Mouse (Mus musculus): ENCODE measurements around the gene Htr1f. TPM values are rescaled to one million over a fixed set of nuclear protein-coding genes. Genes with fewer than 3 reads are reported as not detected.

Gene Htr1f
- polyA plus RNA-seq, 1 experiment from 2014 or later: not detected

DNA sequence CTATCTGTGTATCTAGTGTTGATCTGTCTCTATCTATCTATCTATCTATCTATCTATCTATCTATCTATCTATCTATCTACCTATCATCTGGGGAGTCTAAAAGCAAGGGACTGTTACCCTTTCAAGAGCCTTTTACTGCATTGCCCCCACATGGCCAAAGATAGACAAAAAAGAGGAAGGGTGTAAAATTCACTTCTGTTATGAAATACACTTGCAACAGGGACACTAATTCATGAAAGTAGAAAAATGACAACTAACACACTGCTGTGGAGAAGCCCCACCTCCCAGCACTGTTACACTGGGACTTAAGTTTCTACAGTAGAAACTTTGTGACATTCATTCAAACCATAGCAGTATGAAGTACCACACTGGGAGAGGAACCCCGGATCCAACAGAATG is 170.9 kb downstream of the Htr1f start:
- H3K4me1 ChIP-seq: no peaks in the 10 kb centered on the region
- H3K27me3 ChIP-seq: no peaks in the 10 kb centered on the region
- 92% methylated on average over 1 of the region's 1 CpGs for WGBS
- no peak overlapping the region for H3K4me2 ChIP-seq (replicated peaks)
- H3K27ac ChIP-seq: no peak overlapping the region
- no peaks in the 10 kb centered on the region for H3K9me3 ChIP-seq (replicated peaks)
- H3K9ac ChIP-seq: no peak overlapping the region
- no peak overlapping the region for H3K4me3 ChIP-seq
- H3K36me3 ChIP-seq: no peaks in the 10 kb centered on the region
- ATAC-seq (ENCODE audit: low FRiP score): no peak

DNA sequence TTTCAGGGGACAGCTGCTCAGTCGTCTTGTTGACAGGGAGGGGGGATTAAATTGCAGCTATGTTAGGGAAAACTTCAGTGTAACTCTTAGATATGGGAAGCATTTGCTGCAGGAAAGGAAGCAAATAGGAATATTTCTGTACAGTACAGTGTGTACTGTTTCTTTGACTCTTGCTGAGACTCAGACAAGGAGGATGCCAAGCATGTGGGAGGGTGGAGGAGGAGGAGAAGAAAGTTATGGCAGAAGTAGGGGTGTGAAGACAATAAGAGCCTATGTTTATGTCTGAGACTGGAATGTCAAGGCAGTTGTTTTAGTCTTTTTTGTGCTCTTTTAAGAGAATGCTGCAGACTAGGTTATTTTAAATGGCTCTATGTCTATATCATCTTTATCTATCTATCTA is 171.6 kb downstream of the Htr1f start:
- WGBS: 79% methylated on average over 1 of the region's 1 CpGs

DNA sequence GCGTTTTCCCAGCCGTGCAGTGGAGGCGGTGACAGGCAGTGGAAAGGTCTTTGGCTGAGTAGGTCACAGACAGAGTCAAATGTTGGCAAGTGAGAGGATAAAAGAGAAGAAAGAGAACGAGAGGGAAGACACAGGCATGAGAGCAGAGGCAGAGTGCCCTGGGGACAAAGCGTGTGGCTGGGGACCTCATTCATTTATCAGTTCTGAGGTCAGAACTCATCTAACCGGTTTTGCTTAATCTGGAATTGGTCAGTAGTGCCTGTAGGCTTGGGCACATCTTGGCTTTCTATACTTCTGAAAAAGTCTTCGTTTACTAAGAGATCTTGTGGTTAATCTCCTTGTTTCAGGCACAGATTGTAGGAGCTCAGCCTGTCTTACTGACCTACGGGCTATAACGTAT is 182.2 kb downstream of the Htr1f start:
- H3K4me1 ChIP-seq: no peaks in the 10 kb centered on the region
- H3K27me3 ChIP-seq: no peaks in the 10 kb centered on the region
- no peak overlapping the region for H3K4me2 ChIP-seq (replicated peaks)
- no peak overlapping the region for H3K9ac ChIP-seq
- WGBS: 52% methylated on average over 9 of the region's 9 CpGs
- H3K4me3 ChIP-seq: no peak overlapping the region
- ATAC-seq (ENCODE audit: low FRiP score): no peak
- H3K36me3 ChIP-seq: no peaks in the 10 kb centered on the region
- no peaks in the 10 kb centered on the region for H3K9me3 ChIP-seq (replicated peaks)
- no peak overlapping the region for H3K27ac ChIP-seq

More for the DNA sequence above, 171.6 kb downstream of the Htr1f start:
- Histone ChIP-seq H3K4me2 (replicated peaks) (no peak overlapping the region), H3K9ac (no peak overlapping the region), H3K9me3 (replicated peaks) (no peaks in the 10 kb centered on the region), H3K27me3 (no peaks in the 10 kb centered on the region), H3K4me3 (no peak overlapping the region), H3K36me3 (no peaks in the 10 kb centered on the region), H3K4me1 (no peaks in the 10 kb centered on the region), H3K27ac (no peak overlapping the region)
- no peak for ATAC-seq (ENCODE audit: low FRiP score)

DNA sequence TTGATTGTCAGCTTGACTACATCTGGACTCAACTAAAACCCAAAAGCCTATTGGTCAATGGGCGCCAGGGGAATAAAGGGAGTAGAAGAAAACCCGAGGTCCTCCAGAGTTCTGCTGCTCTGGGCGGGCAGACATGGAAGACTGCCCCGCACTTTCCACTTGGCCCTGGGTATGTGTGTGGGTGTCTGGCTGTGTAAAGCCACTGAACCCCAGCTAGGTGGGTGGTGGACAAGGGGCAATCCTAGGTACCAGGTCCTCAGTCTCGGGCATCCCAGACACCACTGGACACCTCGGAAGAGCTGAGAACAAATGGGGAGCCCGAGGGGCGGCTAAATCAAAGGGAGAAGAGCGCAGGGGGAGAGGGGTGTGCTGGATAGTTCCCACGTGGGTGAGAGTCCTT is 196.9 kb downstream of the Htr1f start:
- H3K4me3 ChIP-seq: no peak overlapping the region

DNA sequence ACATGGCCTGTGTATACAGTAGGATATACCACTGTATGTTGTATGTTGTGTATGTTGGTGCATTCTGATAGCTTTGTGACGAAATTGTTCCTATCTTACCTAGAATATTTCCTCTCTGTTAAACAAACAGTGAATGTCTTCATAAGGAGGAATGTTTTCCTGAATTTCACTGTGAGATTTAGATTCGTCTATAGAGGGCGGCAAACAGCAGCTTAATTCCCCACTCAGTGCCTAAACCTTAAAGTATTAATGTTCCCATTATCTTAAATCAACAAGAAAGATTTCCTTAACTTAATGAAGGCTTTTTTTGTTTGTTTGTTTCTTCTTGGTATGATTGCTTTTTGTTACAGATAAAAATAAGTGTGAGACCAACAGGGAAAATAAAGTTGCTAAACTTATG is 198.5 kb downstream of the Htr1f start:
- no peaks in the 10 kb centered on the region for H3K27me3 ChIP-seq
- 43% methylated on average over 3 of the region's 3 CpGs for WGBS
- no peak for ATAC-seq (ENCODE audit: low FRiP score)

More for the DNA sequence above, 196.9 kb downstream of the Htr1f start:
- no peaks in the 10 kb centered on the region for H3K27me3 ChIP-seq
- WGBS: 77% methylated on average over 10 of the region's 10 CpGs
- no peak overlapping the region for H3K27ac ChIP-seq
- H3K4me2 ChIP-seq (replicated peaks): no peak overlapping the region
- no peaks in the 10 kb centered on the region for H3K36me3 ChIP-seq
- H3K9ac ChIP-seq: no peak overlapping the region
- ATAC-seq (ENCODE audit: low FRiP score): no peak
- no peaks in the 10 kb centered on the region for H3K9me3 ChIP-seq (replicated peaks)
- no peaks in the 10 kb centered on the region for H3K4me1 ChIP-seq

DNA sequence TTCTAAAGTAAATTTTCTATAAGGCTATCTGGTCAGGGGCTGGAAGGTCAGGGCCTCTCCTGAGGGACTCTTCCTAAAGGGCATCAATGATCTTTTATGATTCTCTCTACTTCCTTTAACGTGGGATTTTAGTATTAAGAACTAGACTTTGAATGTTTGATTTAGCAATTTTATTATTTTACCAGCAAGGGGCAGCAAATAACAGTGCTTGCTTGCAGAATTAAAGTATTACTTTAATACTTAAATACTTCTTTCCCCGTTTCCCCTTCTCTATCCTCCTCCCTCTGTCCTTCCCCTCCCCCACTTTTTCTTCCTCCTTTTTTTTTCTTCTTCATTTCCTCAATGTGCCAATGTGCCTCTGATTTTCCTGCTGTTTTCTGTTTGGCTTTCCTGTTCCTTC is 202.3 kb downstream of the Htr1f start:
- Histone ChIP-seq H3K4me2 (replicated peaks) (no peak overlapping the region), H3K27ac (no peak overlapping the region), H3K9me3 (replicated peaks) (no peaks in the 10 kb centered on the region), H3K4me1 (no peaks in the 10 kb centered on the region), H3K9ac (no peak overlapping the region), H3K36me3 (no peaks in the 10 kb centered on the region), H3K4me3 (no peak overlapping the region), H3K27me3 (no peaks in the 10 kb centered on the region)
- ATAC-seq (ENCODE audit: low FRiP score): no peak
- WGBS: 58% methylated on average over 2 of the region's 2 CpGs

More for the DNA sequence above, 198.5 kb downstream of the Htr1f start:
- Histone ChIP-seq H3K9ac (no peak overlapping the region), H3K27ac (no peak overlapping the region), H3K4me1 (no peaks in the 10 kb centered on the region), H3K4me2 (replicated peaks) (no peak overlapping the region), H3K4me3 (no peak overlapping the region), H3K36me3 (no peaks in the 10 kb centered on the region), H3K9me3 (replicated peaks) (no peaks in the 10 kb centered on the region)

DNA sequence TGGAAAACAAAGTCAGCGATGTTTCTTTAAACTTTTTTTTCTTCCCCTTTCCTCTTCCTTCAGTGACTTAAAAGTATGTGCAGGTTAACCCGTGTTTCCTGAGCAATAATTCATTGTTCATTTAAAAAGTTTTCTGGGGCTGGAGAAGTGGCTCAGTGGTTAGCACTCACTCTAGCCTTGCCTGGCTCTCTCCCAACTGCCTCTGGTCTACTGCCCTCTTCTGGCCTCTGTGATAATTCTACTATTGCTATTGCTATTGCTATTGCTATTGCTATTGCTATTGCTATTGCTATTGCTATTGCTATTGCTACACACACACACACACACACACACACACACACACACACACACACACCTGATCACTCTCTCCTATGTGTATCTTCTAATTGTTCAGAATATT is 206.6 kb downstream of the Htr1f start:
- Histone ChIP-seq H3K36me3 (no peaks in the 10 kb centered on the region), H3K4me3 (no peak overlapping the region), H3K4me1 (no peaks in the 10 kb centered on the region), H3K9ac (no peak overlapping the region), H3K27ac (no peak overlapping the region), H3K9me3 (replicated peaks) (no peaks in the 10 kb centered on the region), H3K27me3 (no peaks in the 10 kb centered on the region), H3K4me2 (replicated peaks) (no peak overlapping the region)
- no peak for ATAC-seq (ENCODE audit: low FRiP score)
- 81% methylated on average over 2 of the region's 2 CpGs for WGBS

DNA sequence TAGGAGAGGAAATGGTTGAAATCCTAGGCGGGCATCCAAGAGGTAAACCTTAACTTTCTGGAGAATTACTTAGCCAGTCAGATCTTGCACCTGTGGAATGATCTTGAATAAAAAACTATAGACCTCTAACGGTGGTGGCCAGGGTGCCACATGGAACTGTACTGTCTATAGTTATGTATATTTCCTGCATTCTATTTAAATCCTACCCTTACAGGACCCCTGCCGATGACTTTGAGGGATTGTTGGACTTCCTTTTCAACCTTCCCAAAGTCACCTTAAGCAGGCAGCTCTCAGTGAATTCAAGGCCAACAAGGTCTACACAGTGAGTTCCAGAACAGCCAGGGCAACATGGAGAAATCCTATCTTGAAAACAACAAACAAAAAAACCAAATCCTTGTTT is 216.2 kb downstream of the Htr1f start:
- ATAC-seq (ENCODE audit: low FRiP score): no peak
- Histone ChIP-seq H3K4me3 (no peak overlapping the region), H3K9ac (no peak overlapping the region), H3K4me2 (replicated peaks) (no peak overlapping the region), H3K27me3 (no peaks in the 10 kb centered on the region), H3K27ac (no peak overlapping the region), H3K9me3 (replicated peaks) (no peaks in the 10 kb centered on the region), H3K4me1 (no peaks in the 10 kb centered on the region), H3K36me3 (no peaks in the 10 kb centered on the region)
- WGBS: 91% methylated on average over 3 of the region's 3 CpGs

DNA sequence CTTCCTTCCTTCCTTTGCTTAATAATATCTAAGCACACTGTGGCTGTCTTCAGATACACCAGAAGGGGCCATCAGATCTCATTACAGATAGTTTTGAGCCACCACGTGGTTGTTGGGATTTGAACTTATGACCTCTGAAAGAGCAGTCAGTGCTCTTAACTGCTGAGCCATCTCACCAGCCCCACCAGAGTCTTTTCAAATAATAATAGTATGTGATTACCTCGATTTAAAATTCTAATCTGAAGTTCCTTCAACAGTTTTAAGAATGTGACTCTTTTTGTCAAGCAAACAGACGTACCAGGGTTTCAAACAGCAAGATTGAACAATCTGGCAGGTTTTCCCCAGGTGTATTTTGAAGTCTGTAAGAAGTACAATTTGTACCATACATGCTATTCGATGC is 220.1 kb downstream of the Htr1f start:
- Histone ChIP-seq H3K4me1 (no peaks in the 10 kb centered on the region), H3K4me3 (no peak overlapping the region), H3K27me3 (no peaks in the 10 kb centered on the region), H3K9me3 (replicated peaks) (no peaks in the 10 kb centered on the region), H3K27ac (no peak overlapping the region), H3K4me2 (replicated peaks) (no peak overlapping the region), H3K36me3 (no peaks in the 10 kb centered on the region), H3K9ac (no peak overlapping the region)
- ATAC-seq (ENCODE audit: low FRiP score): no peak
- 48% methylated on average over 4 of the region's 4 CpGs for WGBS

DNA sequence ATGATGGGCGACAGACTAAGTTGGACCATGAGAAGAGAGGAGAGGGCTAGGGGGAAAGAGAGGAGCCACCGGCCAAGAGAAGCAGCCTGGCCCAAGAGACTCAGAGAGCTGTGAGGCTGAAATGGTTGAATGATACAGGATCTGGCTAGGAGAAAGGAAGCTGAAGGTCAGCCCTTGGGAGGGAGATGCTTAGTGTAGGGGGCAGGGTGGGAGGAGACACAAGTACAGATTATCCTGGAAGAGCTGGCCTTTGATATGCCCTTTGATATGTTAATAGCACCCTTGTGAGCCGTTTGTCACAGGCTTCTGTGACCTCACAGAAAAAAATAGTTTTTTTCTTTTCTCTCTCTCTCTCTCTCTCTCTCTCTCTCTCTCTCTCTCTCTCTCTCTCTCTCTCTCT is 220.5 kb downstream of the Htr1f start:
- Histone ChIP-seq H3K4me3 (no peak overlapping the region), H3K4me2 (replicated peaks) (no peak overlapping the region), H3K27me3 (no peaks in the 10 kb centered on the region), H3K9me3 (replicated peaks) (no peaks in the 10 kb centered on the region), H3K9ac (no peak overlapping the region), H3K27ac (no peak overlapping the region), H3K36me3 (no peaks in the 10 kb centered on the region), H3K4me1 (no peaks in the 10 kb centered on the region)
- 28% methylated on average over 3 of the region's 3 CpGs for WGBS
- no peak for ATAC-seq (ENCODE audit: low FRiP score)

DNA sequence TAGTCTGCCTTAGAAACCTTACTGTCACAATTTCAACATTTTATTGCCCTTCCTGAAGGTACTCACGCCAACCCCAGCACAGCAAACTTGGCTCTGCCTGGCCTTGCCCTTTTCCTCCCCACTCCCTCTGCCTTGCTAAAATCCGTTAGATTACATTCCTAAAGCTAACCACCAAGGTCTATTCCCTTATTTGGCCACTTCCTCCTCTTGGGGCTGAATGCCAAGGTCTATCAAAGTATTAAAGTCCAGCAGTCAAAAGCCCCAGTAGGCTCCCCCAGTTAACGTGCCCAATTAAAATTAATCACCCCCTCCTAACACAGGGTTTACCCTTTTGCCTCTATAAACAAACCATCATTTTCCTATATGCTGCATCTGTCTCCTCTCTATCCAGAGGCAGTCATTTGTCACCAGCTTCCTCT is 221.2 kb downstream of the Htr1f start:
- WGBS: 45% methylated on average over 3 of the region's 3 CpGs
- Histone ChIP-seq H3K9ac (no peak overlapping the region), H3K4me2 (replicated peaks) (no peak overlapping the region), H3K4me1 (no peaks in the 10 kb centered on the region), H3K9me3 (replicated peaks) (no peaks in the 10 kb centered on the region), H3K36me3 (no peaks in the 10 kb centered on the region), H3K27ac (no peak overlapping the region), H3K27me3 (no peaks in the 10 kb centered on the region), H3K4me3 (no peak overlapping the region)
- ATAC-seq (ENCODE audit: low FRiP score): no peak

DNA sequence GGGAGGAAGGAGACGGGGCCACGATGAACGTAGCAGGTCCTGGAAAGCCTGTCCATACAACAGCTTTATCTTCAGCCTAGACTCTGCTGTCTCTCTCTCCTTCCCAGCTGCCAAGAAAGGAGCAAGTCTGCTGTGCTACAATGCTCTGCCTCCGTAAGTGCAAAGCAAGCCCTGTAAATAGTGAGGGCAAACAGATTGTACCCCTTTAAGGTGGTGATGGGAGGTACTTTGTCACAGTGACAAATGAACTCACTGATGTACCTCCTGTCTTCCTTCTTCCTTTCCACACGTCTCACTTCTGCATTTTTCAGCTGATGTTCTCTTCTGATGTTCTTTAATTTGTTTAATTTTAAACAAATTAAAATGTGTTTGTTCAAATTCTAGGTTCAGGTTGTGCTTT is 221.8 kb downstream of the Htr1f start:
- 67% methylated on average over 5 of the region's 5 CpGs for WGBS
- H3K4me1 ChIP-seq: no peaks in the 10 kb centered on the region
- H3K4me2 ChIP-seq (replicated peaks): no peak overlapping the region
- no peaks in the 10 kb centered on the region for H3K9me3 ChIP-seq (replicated peaks)
- ATAC-seq (ENCODE audit: low FRiP score): no peak
- no peak overlapping the region for H3K27ac ChIP-seq
- no peaks in the 10 kb centered on the region for H3K27me3 ChIP-seq
- H3K4me3 ChIP-seq: no peak overlapping the region
- H3K9ac ChIP-seq: no peak overlapping the region
- no peaks in the 10 kb centered on the region for H3K36me3 ChIP-seq

DNA sequence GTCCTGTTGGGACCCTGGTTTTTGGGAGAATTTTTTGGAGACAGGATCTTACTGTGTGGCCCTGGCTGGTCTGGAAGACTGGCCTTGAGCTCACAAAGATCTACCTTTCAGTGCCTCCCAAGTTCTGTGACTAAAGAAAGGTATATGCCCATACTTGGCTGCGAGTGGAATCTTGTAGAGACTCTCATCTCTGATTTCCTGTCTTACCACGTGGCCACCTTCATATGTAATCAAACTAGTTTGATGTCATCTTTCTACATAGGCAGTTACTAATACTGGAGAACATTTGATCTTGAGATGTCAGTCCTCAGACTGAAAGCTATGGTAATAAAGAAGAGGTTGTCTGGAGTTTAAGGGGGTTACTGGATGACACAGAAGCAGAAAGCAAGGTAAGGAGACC is 224.2 kb downstream of the Htr1f start:
- ATAC-seq (ENCODE audit: low FRiP score): no peak
- Histone ChIP-seq H3K27me3 (no peaks in the 10 kb centered on the region), H3K4me3 (no peak overlapping the region), H3K4me2 (replicated peaks) (no peak overlapping the region), H3K4me1 (no peaks in the 10 kb centered on the region), H3K9ac (no peak overlapping the region), H3K36me3 (no peaks in the 10 kb centered on the region), H3K27ac (no peak overlapping the region), H3K9me3 (replicated peaks) (no peaks in the 10 kb centered on the region)
- 83% methylated on average over 2 of the region's 2 CpGs for WGBS

DNA sequence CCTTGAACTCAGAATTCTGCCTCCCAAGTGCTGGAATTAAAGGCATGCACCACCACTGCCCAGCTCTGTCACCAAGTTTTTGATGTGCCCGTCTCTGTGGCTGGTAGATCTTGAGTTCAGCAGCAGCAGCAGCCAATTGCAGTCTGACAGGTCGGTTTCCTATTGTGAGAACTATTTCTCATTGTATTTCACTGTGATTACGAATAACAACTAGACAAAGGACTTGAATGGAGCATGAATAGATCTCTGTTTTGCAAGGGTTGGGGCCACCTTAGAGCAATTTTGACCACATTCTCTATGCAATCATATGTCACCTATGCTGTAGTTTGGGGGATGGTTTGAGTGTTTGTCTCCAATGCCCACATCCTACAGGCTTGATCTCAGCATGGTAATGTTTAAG is 224.7 kb downstream of the Htr1f start:
- H3K36me3 ChIP-seq: no peaks in the 10 kb centered on the region
- H3K4me3 ChIP-seq: no peak overlapping the region
- no peak overlapping the region for H3K4me2 ChIP-seq (replicated peaks)
- WGBS: 72% methylated on average over 3 of the region's 3 CpGs
- H3K9ac ChIP-seq: no peak overlapping the region
- H3K4me1 ChIP-seq: no peaks in the 10 kb centered on the region
- no peaks in the 10 kb centered on the region for H3K9me3 ChIP-seq (replicated peaks)
- H3K27ac ChIP-seq: no peak overlapping the region
- no peaks in the 10 kb centered on the region for H3K27me3 ChIP-seq
- ATAC-seq (ENCODE audit: low FRiP score): no peak
